13 mouse cellular contexts compared by ENCODE assay signal in the genomic region with DNA sequence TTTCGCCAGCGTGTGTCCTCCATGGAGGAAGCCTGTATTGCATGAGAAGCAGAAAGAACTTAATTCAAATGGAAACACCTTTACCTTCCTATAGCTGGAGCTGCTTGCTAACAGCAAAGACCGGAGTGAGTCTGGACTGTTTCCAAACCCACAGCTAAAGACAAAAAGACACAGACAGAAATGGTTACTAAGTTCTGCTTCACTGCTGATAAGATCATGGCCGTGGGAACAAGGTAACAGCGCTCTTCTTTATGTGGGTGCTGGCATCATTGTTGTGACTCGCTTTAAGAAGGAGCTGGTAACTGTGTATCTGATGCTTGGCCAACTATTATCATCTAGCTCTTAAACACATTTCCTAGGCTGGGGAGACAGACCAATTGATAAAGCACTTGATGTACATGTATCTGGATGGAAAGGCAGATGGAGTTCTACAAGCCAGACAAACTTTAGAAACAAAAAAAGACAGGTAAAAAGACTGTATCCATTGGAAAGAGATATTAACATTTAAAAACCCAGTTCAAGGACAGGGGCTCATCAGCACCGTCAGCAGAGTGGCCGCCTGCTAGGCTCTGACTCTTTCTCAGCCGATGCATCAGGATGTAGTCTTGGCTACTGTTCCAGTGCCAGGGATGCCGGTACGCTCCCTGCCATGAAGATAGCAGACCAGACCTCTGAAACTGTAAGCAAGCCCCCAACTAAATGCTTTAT. TPM values are rescaled to one million over a fixed set of nuclear protein-coding genes. Genes with fewer than 3 reads are reported as not detected.
DNase-seq lines count a peak whose midpoint lies in the region; ATAC-seq and TF ChIP-seq lines count a peak whose summit lies in the region.
"Had no signal": no experiment of that assay in that cellular context is flagged by ENCODE, and none has a peak within 500 bp of the region (broad histone marks: within the 10 kb centered on the region; RNA-seq: fewer than 3 reads in every experiment).

No protein-coding gene starts in this region.

- no peak for TF ChIP-seq CTCF in heart, postnatal 0 days (IDR thresholded peaks at IDR 0.05; ENCODE audit: low read depth)

- peak overlapping the region; percentile 44; the same call in 1 of the 2 replicates for H3K27ac ChIP-seq in heart, postnatal 0 days (ENCODE audit: low read depth)
- H3K27ac ChIP-seq in midbrain, embryonic 11.5 days (ENCODE audit: low read depth, low read length), result no peak overlapping the region
- H3K27ac ChIP-seq: forebrain, embryonic 13.5 days; hindbrain, embryonic 15.5 days had no signal

- H3K27me3 ChIP-seq in heart, postnatal 0 days (ENCODE audit: control insufficient read depth, insufficient read depth, low read length), result no peaks in the 10 kb centered on the region
- no peaks in the 10 kb centered on the region for H3K27me3 ChIP-seq in midbrain, embryonic 11.5 days (ENCODE audit: control insufficient read depth, insufficient read depth, low read length)
- H3K27me3 ChIP-seq: forebrain, embryonic 13.5 days; hindbrain, embryonic 15.5 days had no signal

- 67% methylated on average over 11 of the region's 11 CpGs for WGBS in heart, postnatal 0 days
- WGBS in midbrain, embryonic 11.5 days, result 88% methylated on average over 11 of the region's 11 CpGs

- peaks cover 22% of the 10 kb centered on the region; the same call in 1 of the 2 replicates for H3K4me1 ChIP-seq in heart, postnatal 0 days (ENCODE audit: control insufficient read depth, insufficient read depth)
- H3K4me1 ChIP-seq in midbrain, embryonic 11.5 days (ENCODE audit: control insufficient read depth, insufficient read depth, low read length), result peaks cover 5% of the 10 kb centered on the region; the same call in 1 of the 2 replicates

- H3K36me3 ChIP-seq in heart, postnatal 0 days (replicated peaks; ENCODE audit: control insufficient read depth, insufficient read depth, low read length), result no peaks in the 10 kb centered on the region
- H3K36me3 ChIP-seq in midbrain, embryonic 11.5 days (ENCODE audit: control insufficient read depth, insufficient read depth, low read length), result no peaks in the 10 kb centered on the region
- H3K36me3 ChIP-seq: hindbrain, embryonic 15.5 days had no signal

- H3K9ac ChIP-seq in heart, postnatal 0 days (replicated peaks; ENCODE audit: low read depth, low read length), result no peak overlapping the region
- no peak overlapping the region for H3K9ac ChIP-seq in midbrain, embryonic 11.5 days (ENCODE audit: low read length)
- H3K9ac ChIP-seq: forebrain, embryonic 13.5 days; hindbrain, embryonic 15.5 days had no signal

- H3K9me3 ChIP-seq in heart, postnatal 0 days (replicated peaks; ENCODE audit: control insufficient read depth, low read length), result no peaks in the 10 kb centered on the region
- H3K9me3 ChIP-seq in midbrain, embryonic 11.5 days (ENCODE audit: control insufficient read depth, low read length), result no peaks in the 10 kb centered on the region
- H3K9me3 ChIP-seq: forebrain, embryonic 13.5 days; hindbrain, embryonic 15.5 days had no signal

- no peak overlapping the region for H3K4me3 ChIP-seq in heart, postnatal 0 days (ENCODE audit: low read depth, low read length)
- H3K4me3 ChIP-seq in midbrain, embryonic 11.5 days (ENCODE audit: low read depth, low read length), result no peak overlapping the region
- H3K4me3 ChIP-seq: forebrain, embryonic 13.5 days; hindbrain, embryonic 15.5 days had no signal

- TF ChIP-seq EP300 in heart, postnatal 0 days (IDR thresholded peaks at IDR 0.05; ENCODE audit: low read depth), result no peak

- DNase-seq in adrenal gland, postnatal 36 days, result peak; percentile 14 to 25
- no peak for DNase-seq in adrenal gland, postnatal 25 days
- peak; percentile 22 to 27 for DNase-seq in spleen, postnatal 36 days (ENCODE audit: low spot score in 2 of 2)
- no peak for DNase-seq in spleen, adult 12 weeks (ENCODE audit: low spot score)
- DNase-seq in heart, postnatal 0 days (ENCODE audit: low spot score), result no peak
- no peak for DNase-seq in midbrain, embryonic 11.5 days (ENCODE audit: low spot score, missing footprints)
- DNase-seq in embryo, embryonic 10 days (ENCODE audit: low spot score), result no peak
- DNase-seq: cerebellum, adult 2 months; right cerebral cortex, postnatal 25 days had no signal

- H3K4me2 ChIP-seq in heart, postnatal 0 days (ENCODE audit: low read depth, low read length), result no peak overlapping the region
- H3K4me2 ChIP-seq in midbrain, embryonic 11.5 days, result no peak overlapping the region
- H3K4me2 ChIP-seq: forebrain, embryonic 13.5 days; hindbrain, embryonic 15.5 days had no signal

- ATAC-seq in heart, postnatal 0 days (ENCODE audit: insufficient read depth, low read depth), result no peak
- 0 out of 2 replicates have a peak, but pooled peaks have one; percentile 27 for ATAC-seq in neutrophil, adult 5-6 weeks (ENCODE audit: extremely low read depth, insufficient number of reproducible peaks, low FRiP score, poor library complexity, severe bottlenecking)
- no peak for ATAC-seq in midbrain, embryonic 11.5 days (ENCODE audit: low FRiP score)
- ATAC-seq: forebrain, embryonic 13.5 days; lung, postnatal 0 days had no signal

RNA-seq across cellular contexts. Expression of gene Fam3c, which starts 6.4 kb away (rescaled TPM):
- 10 to 100 TPM; 45.8 to 51.6 TPM for total RNA-seq in adrenal gland, postnatal 36 days (2021)
- total RNA-seq in adrenal gland, postnatal 25 days (2021), result 37.9 and 53.0 TPM in 2 replicates
- total RNA-seq in heart, postnatal 0 days (2014; rRNA removed; ENCODE audit: low replicate concordance), result 7.3 and 8.0 TPM in 2 replicates
- polyA plus RNA-seq in heart, postnatal 0 days (2015; fragmentation: Nextera tagmentation; extraction: Ambion mirVana), result 27.9 and 28.8 TPM in 2 replicates
- total RNA-seq in neutrophil, adult 5-6 weeks (2017), result 63.2 and 74.1 TPM in 2 replicates
- polyA plus RNA-seq in midbrain, embryonic 11.5 days (2014; fragmentation: Nextera tagmentation; extraction: Ambion mirVana), result 31.2 and 34.3 TPM in 2 replicates

Comparison
In these comparisons a context has a peak if more than half of its experiments do, and no peak if none do; other contexts are left out.
1. DNase-seq: peak in adrenal gland, postnatal 36 days (2 of 2) and spleen, postnatal 36 days (2 of 2); none in adrenal gland, postnatal 25 days (single experiment), spleen, adult 12 weeks (single experiment), heart, postnatal 0 days (single experiment), midbrain, embryonic 11.5 days (single experiment) and embryo, embryonic 10 days (single experiment).